Comparison of ENCODE assay signal across 26 mouse cellular contexts in the genomic region with DNA sequence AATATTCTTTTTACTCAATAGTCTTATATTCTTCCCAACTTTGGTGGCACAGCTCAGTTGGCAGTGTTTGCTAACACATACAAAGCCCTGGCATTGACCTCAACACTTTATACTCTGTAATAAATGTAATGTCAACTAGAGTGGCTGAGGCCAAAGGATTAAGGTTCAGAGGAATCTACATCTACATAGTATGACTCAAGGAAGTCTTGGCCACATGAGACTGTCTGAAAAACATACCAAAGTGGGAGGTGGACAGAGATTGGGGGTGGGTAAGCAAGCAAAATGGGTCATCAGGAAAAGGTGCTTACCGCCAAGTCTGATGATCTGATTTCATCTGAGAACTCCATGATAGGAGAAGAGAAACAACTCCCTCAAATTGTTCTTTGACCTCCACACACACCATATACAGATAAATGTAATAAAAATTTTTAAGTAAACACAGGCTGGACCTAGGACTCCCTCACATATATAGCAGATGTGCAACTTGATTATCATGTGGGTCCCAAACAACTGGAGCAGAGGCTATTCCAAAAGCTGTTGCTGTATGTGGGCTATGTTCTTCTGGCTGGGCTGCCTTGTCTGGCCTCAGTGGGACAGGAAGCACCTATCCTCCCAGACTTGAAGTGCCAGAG.
"Had no signal": no experiment of that assay in that cellular context is flagged by ENCODE, and none has a peak within 500 bp of the region (broad histone marks: within the 10 kb centered on the region; RNA-seq: fewer than 3 reads in every experiment).

No protein-coding gene starts in this region.

- H3K9me3 ChIP-seq: heart, embryonic 10.5 days; heart, embryonic 12.5 days; hindbrain, embryonic 10.5 days; hindbrain, embryonic 12.5 days; kidney, embryonic 15.5 days; limb, embryonic 10.5 days; limb, embryonic 12.5 days; liver, embryonic 13.5 days had no signal

- ATAC-seq: forebrain, embryonic 16.5 days; hindbrain, embryonic 16.5 days; inflammation-experienced regulatory T-cells, adult 6 months had no signal

- DNase-seq: gastrocnemius, postnatal 25 days; heart, adult 2 months; heart, postnatal 10 days; heart, postnatal 4 days; kidney, adult 11 months; kidney, adult 2 months; kidney, adult 9 months; kidney, postnatal 14 days; kidney, postnatal 36 days; liver; liver, embryonic 13.5 days had no signal

- H3K4me2 ChIP-seq: heart, embryonic 12.5 days; hindbrain, embryonic 12.5 days; hindbrain, embryonic 14.5 days; kidney, embryonic 15.5 days; limb, embryonic 12.5 days; liver, embryonic 11.5 days; liver, embryonic 13.5 days had no signal

- H3K9ac ChIP-seq: heart, embryonic 12.5 days; hindbrain, embryonic 12.5 days; hindbrain, embryonic 14.5 days; kidney, embryonic 15.5 days; limb, embryonic 12.5 days; liver, embryonic 13.5 days had no signal

- H3K27ac ChIP-seq: heart, adult 2 months; heart, embryonic 10.5 days; hindbrain, embryonic 10.5 days; hindbrain, embryonic 12.5 days; hindbrain, embryonic 14.5 days; kidney, embryonic 15.5 days; kidney, postnatal 0 days; layer of hippocampus, adult 2 months; left cerebral cortex, adult 2 months; limb, embryonic 10.5 days; limb, embryonic 12.5 days; liver, embryonic 13.5 days had no signal

- H3K4me3 ChIP-seq: heart, adult 2 months; heart, embryonic 10.5 days; heart, embryonic 12.5 days; hindbrain, embryonic 10.5 days; hindbrain, embryonic 12.5 days; kidney, embryonic 15.5 days; layer of hippocampus, adult 2 months; left cerebral cortex, adult 2 months; limb, embryonic 10.5 days; limb, embryonic 12.5 days; liver, embryonic 13.5 days had no signal

- H3K27me3 ChIP-seq: heart, embryonic 12.5 days; hindbrain, embryonic 12.5 days; kidney, embryonic 15.5 days; limb, embryonic 12.5 days; liver, embryonic 13.5 days had no signal

- H3K4me1 ChIP-seq: heart, embryonic 10.5 days; heart, embryonic 12.5 days; hindbrain, embryonic 10.5 days; hindbrain, embryonic 12.5 days; kidney, embryonic 15.5 days; liver, embryonic 13.5 days had no signal
